In genomic region chr10:41881438-41881837, GRCm38 (mm10) we compare ENCODE assay signal across 13 mouse cellular contexts.
DNase-seq lines count a peak whose midpoint lies in the region; ATAC-seq and TF ChIP-seq lines count a peak whose summit lies in the region.
"Had no signal": no experiment of that assay in that cellular context is flagged by ENCODE, and none has a peak within 500 bp of the region (broad histone marks: within the 10 kb centered on the region; RNA-seq: fewer than 3 reads in every experiment).

No protein-coding gene starts in this region.

- H3K27me3 ChIP-seq in forebrain, embryonic 10.5 days (ENCODE audit: poor library complexity, severe bottlenecking), result no peaks in the 10 kb centered on the region
- H3K27me3 ChIP-seq in forebrain, postnatal 0 days (ENCODE audit: insufficient read depth, low read length), result no peaks in the 10 kb centered on the region
- no peaks in the 10 kb centered on the region for H3K27me3 ChIP-seq in hindbrain, embryonic 11.5 days (ENCODE audit: control insufficient read depth, insufficient read depth, low read length)
- H3K27me3 ChIP-seq in hindbrain, embryonic 12.5 days, result no peaks in the 10 kb centered on the region
- H3K27me3 ChIP-seq in kidney, adult 2 months (replicated peaks; ENCODE audit: control insufficient read depth, insufficient read depth, low read length), result no peaks in the 10 kb centered on the region
- H3K27me3 ChIP-seq: embryonic facial prominence, embryonic 13.5 days had no signal

- peaks cover 41% of the 10 kb centered on the region; the same call in 1 of the 2 replicates for H3K79me2 ChIP-seq in macrophage (ENCODE audit: inconsistent target)

- TF ChIP-seq POLR2A in kidney, adult 2 months (IDR thresholded peaks at IDR 0.05; ENCODE audit: low read depth, low read length), result no peak

- no peak for DNase-seq in forebrain, embryonic 10.5 days (ENCODE audit: extremely low spot score, low spot score)
- no peak for DNase-seq in forebrain, postnatal 0 days
- DNase-seq in hindbrain, embryonic 11.5 days (ENCODE audit: low spot score), result peak; percentile 27
- DNase-seq in ZHBTc4 (ENCODE audit: low read depth, low spot score), result peak; percentile 8
- no peak for DNase-seq in gastrocnemius, postnatal 4 days (ENCODE audit: low spot score in 2 of 2)
- no peak for DNase-seq in kidney, adult 2 months
- DNase-seq: adrenal gland, adult 8-10 months; cerebellum, adult 2 months; kidney, postnatal 25 days; liver had no signal

- peaks cover 28% of the 10 kb centered on the region for H3K4me1 ChIP-seq in forebrain, embryonic 10.5 days
- H3K4me1 ChIP-seq in forebrain, postnatal 0 days (ENCODE audit: insufficient read depth), result peaks cover 5% of the 10 kb centered on the region; the same call in 1 of the 2 replicates
- H3K4me1 ChIP-seq in hindbrain, embryonic 11.5 days (replicated peaks; ENCODE audit: control insufficient read depth, insufficient read depth, low read length), result no peaks in the 10 kb centered on the region
- H3K4me1 ChIP-seq in hindbrain, embryonic 12.5 days, result peaks cover 11% of the 10 kb centered on the region
- peaks cover 3% of the 10 kb centered on the region; the same call in 1 of the 2 replicates for H3K4me1 ChIP-seq in kidney, adult 2 months (ENCODE audit: control insufficient read depth, insufficient read depth, low read length)

- no peak overlapping the region for H3K4me3 ChIP-seq in forebrain, embryonic 10.5 days
- no peak overlapping the region for H3K4me3 ChIP-seq in forebrain, postnatal 0 days (ENCODE audit: low read depth, low read length)
- no peak overlapping the region for H3K4me3 ChIP-seq in hindbrain, embryonic 11.5 days (ENCODE audit: low read depth, low read length)
- H3K4me3 ChIP-seq in hindbrain, embryonic 12.5 days, result no peak overlapping the region
- H3K4me3 ChIP-seq in macrophage (ENCODE audit: inconsistent target), result no peak overlapping the region
- no peak overlapping the region for H3K4me3 ChIP-seq in kidney, adult 2 months (ENCODE audit: insufficient read depth, low read depth, low read length)
- H3K4me3 ChIP-seq: embryonic facial prominence, embryonic 13.5 days had no signal

- no peak for ATAC-seq in forebrain, postnatal 0 days
- no peak for ATAC-seq in hindbrain, embryonic 11.5 days (ENCODE audit: low FRiP score)
- ATAC-seq in hindbrain, embryonic 12.5 days (ENCODE audit: low FRiP score), result no peak

- H3K27ac ChIP-seq in forebrain, embryonic 10.5 days, result peak overlapping the region; percentile 48; the same call in 1 of the 2 replicates
- no peak overlapping the region for H3K27ac ChIP-seq in forebrain, postnatal 0 days (ENCODE audit: low read depth, low read length)
- no peak overlapping the region for H3K27ac ChIP-seq in hindbrain, embryonic 11.5 days (ENCODE audit: low read depth, low read length)
- no peak overlapping the region for H3K27ac ChIP-seq in hindbrain, embryonic 12.5 days
- peak overlapping the region; percentile 92 for H3K27ac ChIP-seq in macrophage
- no peak overlapping the region for H3K27ac ChIP-seq in kidney, adult 2 months (ENCODE audit: insufficient read depth, low read depth, low read length)
- H3K27ac ChIP-seq: embryonic facial prominence, embryonic 13.5 days had no signal

- WGBS in forebrain, embryonic 10.5 days, result 28% methylated on average over 4 of the region's 4 CpGs
- WGBS in forebrain, postnatal 0 days, result 9% methylated on average over 4 of the region's 4 CpGs
- WGBS in hindbrain, embryonic 11.5 days, result 20% methylated on average over 4 of the region's 4 CpGs
- 17% methylated on average over 4 of the region's 4 CpGs for WGBS in hindbrain, embryonic 12.5 days
- WGBS in macrophage (ENCODE audit: missing documents), result 74% methylated on average over 4 of the region's 4 CpGs
- WGBS in kidney, adult 2 months, result 78% methylated on average over 4 of the region's 4 CpGs

- no peak overlapping the region for H3K9ac ChIP-seq in forebrain, postnatal 0 days
- no peak overlapping the region for H3K9ac ChIP-seq in hindbrain, embryonic 11.5 days (ENCODE audit: low read depth, low read length)
- H3K9ac ChIP-seq in hindbrain, embryonic 12.5 days, result no peak overlapping the region
- H3K9ac ChIP-seq: embryonic facial prominence, embryonic 13.5 days had no signal

- TF ChIP-seq CTCF in forebrain, postnatal 0 days (IDR thresholded peaks at IDR 0.05; ENCODE audit: low read depth), result no peak
- no peak for TF ChIP-seq CTCF in kidney, adult 2 months (conservative IDR thresholded peaks at IDR 0.05; ENCODE audit: insufficient read depth, insufficient read length, low read depth, low read length)

- H3K4me2 ChIP-seq in forebrain, postnatal 0 days (ENCODE audit: low read depth), result no peak overlapping the region
- no peak overlapping the region for H3K4me2 ChIP-seq in hindbrain, embryonic 11.5 days (replicated peaks; ENCODE audit: low read depth, low read length)
- no peak overlapping the region for H3K4me2 ChIP-seq in hindbrain, embryonic 12.5 days (replicated peaks)
- H3K4me2 ChIP-seq: embryonic facial prominence, embryonic 13.5 days had no signal

- no peaks in the 10 kb centered on the region for H3K9me3 ChIP-seq in forebrain, embryonic 10.5 days
- H3K9me3 ChIP-seq in forebrain, postnatal 0 days (ENCODE audit: low read length), result no peaks in the 10 kb centered on the region
- H3K9me3 ChIP-seq in hindbrain, embryonic 11.5 days (ENCODE audit: control insufficient read depth, low read length), result no peaks in the 10 kb centered on the region
- no peaks in the 10 kb centered on the region for H3K9me3 ChIP-seq in hindbrain, embryonic 12.5 days (replicated peaks)
- H3K9me3 ChIP-seq: embryonic facial prominence, embryonic 13.5 days had no signal

- no peaks in the 10 kb centered on the region for H3K36me3 ChIP-seq in forebrain, embryonic 10.5 days (replicated peaks)
- H3K36me3 ChIP-seq in forebrain, postnatal 0 days (ENCODE audit: insufficient read depth), result no peaks in the 10 kb centered on the region
- no peaks in the 10 kb centered on the region for H3K36me3 ChIP-seq in hindbrain, embryonic 11.5 days (ENCODE audit: control insufficient read depth, insufficient read depth, low read length)
- no peaks in the 10 kb centered on the region for H3K36me3 ChIP-seq in hindbrain, embryonic 12.5 days
- H3K36me3 ChIP-seq in macrophage (ENCODE audit: inconsistent target), result no peaks in the 10 kb centered on the region
- H3K36me3 ChIP-seq in kidney, adult 2 months (ENCODE audit: control insufficient read depth, insufficient read depth, low read length), result no peaks in the 10 kb centered on the region
- H3K36me3 ChIP-seq: embryonic facial prominence, embryonic 13.5 days had no signal

Comparison
In these comparisons a context has a peak if more than half of its experiments do, and no peak if none do; other contexts are left out.
1. H3K27ac ChIP-seq: peak in forebrain, embryonic 10.5 days (single experiment) and macrophage (single experiment); none in forebrain, postnatal 0 days (single experiment), hindbrain, embryonic 11.5 days (single experiment), hindbrain, embryonic 12.5 days (single experiment) and kidney, adult 2 months (single experiment).
2. DNase-seq: peak in hindbrain, embryonic 11.5 days (single experiment) and ZHBTc4 (single experiment); none in forebrain, embryonic 10.5 days (single experiment), forebrain, postnatal 0 days (single experiment), gastrocnemius, postnatal 4 days (0 of 2) and kidney, adult 2 months (single experiment).